Mouse (Mus musculus) spleen, adult 2 months (tissue): ENCODE results near the gene Fam166a. TPM values are rescaled to one million over a fixed set of nuclear protein-coding genes. Genes with fewer than 3 reads are reported as not detected.

Experiments
- DNase-seq, 2 experiments: peaks; one replicate each; pipeline versions ENCODE4 v3.0.0 to v3.0.0-alpha.2; 2012 to 2021; ENCODE audit warnings: low spot score in 2 of 2, low read depth in 1 of 2
- H3K27ac ChIP-seq: fragments of 200-500 bp; 2 replicates; pipeline ENCODE4 v1.5.1; 2012; ENCODE audit warnings: low read length, inconsistent platforms; ENCODE audit not compliant: insufficient read depth
- H3K27me3 ChIP-seq: fragments of 200-500 bp; 2 replicates; pipeline ENCODE4 v1.6.1; 2012; ENCODE audit warnings: mild to moderate bottlenecking, moderate library complexity, low read length, inconsistent platforms; ENCODE audit not compliant: control insufficient read depth, insufficient read depth
- H3K36me3 ChIP-seq: fragments of 200-500 bp; 2 replicates; pipeline ENCODE4 v1.6.1; 2012; ENCODE audit warnings: mild to moderate bottlenecking, low read length, inconsistent platforms; ENCODE audit not compliant: control insufficient read depth, insufficient read depth
- H3K4me1 ChIP-seq: fragments of 200-500 bp; 2 replicates; pipeline ENCODE4 v1.6.1; 2011; ENCODE audit warnings: inconsistent platforms; ENCODE audit not compliant: control insufficient read depth, insufficient read depth, insufficient read length
- H3K4me3 ChIP-seq: fragments of 200-500 bp; 2 replicates; pipeline ENCODE4 v1.5.1; 2011; ENCODE audit warnings: mild to moderate bottlenecking, inconsistent platforms; ENCODE audit not compliant: insufficient read depth, insufficient read length; ENCODE audit errors: extremely low read depth
- CTCF ChIP-seq: fragments of 200-500 bp; IDR thresholded peaks from 2 replicates; pipeline ENCODE4 v1.5.1; 2011; ENCODE audit warnings: mild to moderate bottlenecking, inconsistent platforms; ENCODE audit not compliant: insufficient read depth, insufficient read length, insufficient replicate concordance; ENCODE audit errors: extremely low read depth
- POLR2A ChIP-seq: fragments of 200-500 bp; IDR thresholded peaks from 2 replicates; pipeline ENCODE4 v1.6.1; 2011; ENCODE audit warnings: low read depth, low read length, inconsistent platforms
- WGBS: fragments of 180-500 bp; shearing (Covaris S2); methylation state at CpG from one replicate; pipeline ENCODE4 v1.1.7; 2018; 5-methylcytosine and 5-hydroxymethylcytosine counted together
- polyA plus RNA-seq: library from polyadenylated mRNA; depleted of rRNA; stranded (reverse); fragments of >200 nt; gene quantifications from 2 replicates; pipeline ENCODE4 v1.2.3, GENCODE M21; 2012

Gene Fam166a
- polyA plus RNA-seq, 1 experiment, result 0.16 TPM

DNA sequence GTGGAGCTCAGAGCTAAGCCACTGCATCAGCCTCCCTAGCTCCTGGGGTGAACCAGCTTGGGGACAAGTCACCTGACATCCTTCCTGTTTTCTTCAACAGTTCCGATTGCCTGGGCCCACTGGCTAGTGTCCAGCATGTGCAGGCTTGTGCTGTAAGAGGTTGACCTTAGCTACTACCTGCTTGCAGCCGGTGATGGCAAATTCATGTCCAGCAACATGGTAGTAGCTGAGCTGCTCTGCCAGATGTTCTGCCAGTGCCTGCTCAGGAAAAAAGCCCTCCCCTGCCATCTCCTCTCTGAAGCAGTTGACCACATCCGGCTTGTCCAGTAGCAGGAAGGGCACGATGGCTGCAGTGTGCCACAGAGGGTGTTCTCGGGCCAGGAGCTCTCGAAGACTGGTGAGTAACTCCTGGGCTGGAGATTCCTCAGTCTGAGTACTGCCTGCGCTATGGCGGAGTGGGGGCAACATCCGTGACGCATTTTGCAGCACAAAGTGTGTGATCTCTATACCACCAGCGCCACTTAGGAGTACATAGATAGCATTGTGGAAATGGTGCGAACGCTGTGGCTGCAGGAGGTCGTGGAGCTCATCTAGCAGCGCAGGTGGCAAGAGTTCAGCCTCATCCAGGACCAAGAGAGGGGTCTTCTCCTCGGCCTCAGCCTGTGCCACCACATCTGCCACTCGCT lies 23.9 kb upstream of the Fam166a start:
- Histone ChIP-seq H3K27me3 (no peaks in the 10 kb centered on the region), H3K4me1 (peaks cover 21% of the 10 kb centered on the region; the same call in 1 of the 2 replicates), H3K27ac (peak overlapping the region; percentile 98), H3K4me3 (peak overlapping the region; percentile 78), H3K36me3 (peaks cover 6% of the 10 kb centered on the region; the same call in 1 of the 2 replicates)
- no peak for TF ChIP-seq POLR2A
- TF ChIP-seq CTCF, result no peak
- peak in 1 of 2 experiments; percentile 54 for DNase-seq
- WGBS, result 12% methylated on average over 17 of the region's 17 CpGs

DNA sequence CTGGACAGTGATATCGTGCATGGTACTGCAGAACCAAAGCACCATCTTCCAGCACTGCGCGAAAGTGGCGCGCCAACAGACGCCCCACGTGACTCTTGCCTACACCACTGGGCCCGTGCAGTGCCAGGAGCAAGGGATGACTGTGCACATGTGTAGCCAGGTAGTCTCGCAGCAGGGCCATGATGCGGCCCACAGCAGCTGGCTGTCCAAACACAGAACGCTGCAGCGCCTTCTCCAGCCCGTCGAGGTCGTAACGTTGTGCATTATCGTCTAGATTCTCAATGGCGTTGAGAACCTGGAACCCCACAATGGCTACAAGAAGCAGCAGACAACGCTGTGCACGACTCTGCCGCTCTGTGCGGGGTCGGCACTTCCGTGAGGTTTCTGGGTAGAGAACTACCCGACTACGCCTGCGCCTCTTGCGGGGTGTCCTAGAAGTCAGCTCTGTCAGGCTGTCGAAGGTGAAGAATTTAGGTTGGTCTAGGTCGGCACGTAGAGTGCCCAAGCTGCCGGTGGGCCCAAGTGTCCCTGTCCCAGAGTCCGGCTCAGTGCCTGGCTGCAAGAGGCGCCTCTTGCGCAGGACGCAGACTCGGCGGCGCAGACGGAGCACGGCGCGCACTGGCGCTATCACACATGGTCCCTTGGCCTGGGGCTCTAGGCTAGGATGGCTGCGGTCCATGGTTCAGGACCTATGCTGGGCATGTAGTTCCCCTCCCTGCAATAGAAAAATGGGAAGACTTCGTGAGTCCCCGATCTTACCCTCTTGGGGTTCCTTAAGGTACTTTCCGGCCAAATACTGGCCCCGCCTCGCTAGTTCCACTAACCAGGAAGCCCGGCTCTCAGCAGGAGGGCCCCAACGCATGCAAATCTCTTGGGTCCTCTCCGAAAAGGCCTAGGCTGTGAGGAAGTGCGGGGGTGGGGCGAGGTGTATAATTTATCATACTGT lies 23.1 kb upstream of the Fam166a start:
- Histone ChIP-seq H3K36me3 (peaks cover 10% of the 10 kb centered on the region), H3K4me3 (peak overlapping the region; percentile 78), H3K4me1 (peaks cover 21% of the 10 kb centered on the region; the same call in 1 of the 2 replicates), H3K27ac (peak overlapping the region; percentile 98), H3K27me3 (no peaks in the 10 kb centered on the region)
- peak; percentile 86 to 95 for DNase-seq
- no peak; the same call in 1 of the 2 replicates for TF ChIP-seq POLR2A
- TF ChIP-seq CTCF, result no peak
- WGBS, result 2% methylated on average over 55 of the region's 55 CpGs

DNA sequence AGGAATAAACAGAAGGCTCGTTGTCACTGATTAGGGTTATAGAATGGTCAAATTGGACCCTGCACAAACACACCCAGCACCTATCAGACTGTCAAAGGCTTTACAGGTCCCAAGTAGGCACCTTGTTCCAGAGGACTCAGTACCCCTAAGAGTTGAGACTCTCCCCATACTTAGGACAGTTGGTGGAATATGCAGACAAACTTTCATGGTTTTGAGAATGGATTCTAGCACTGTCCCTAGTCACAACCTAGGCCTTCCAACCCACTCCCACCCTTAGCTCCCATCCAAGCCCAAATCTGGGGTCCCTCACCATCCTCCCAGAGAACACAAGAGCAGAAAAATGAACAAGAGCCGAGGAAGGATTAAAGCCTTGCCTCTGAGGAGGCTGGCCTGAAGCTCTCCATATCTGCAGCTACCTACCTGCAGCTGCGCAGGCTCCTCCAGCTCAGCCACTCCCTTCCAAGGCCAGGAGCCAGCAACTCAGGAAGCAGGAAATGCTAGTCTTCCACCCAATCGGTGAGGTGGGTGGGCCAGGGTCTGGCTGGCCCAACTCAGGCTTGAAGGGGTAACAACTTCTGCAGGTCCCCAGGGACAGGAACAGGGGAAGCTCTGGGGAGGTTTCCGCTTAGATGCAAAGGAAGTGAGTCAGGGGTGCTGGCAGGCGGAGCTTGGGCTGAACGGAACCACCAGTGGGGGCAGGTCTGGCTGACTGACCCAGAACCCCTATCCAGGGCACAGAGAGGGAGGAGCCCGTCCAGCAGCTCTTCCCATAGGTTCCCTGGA lies 22.2 kb upstream of the Fam166a start, which contains the start of gene Tor4a:
Tor4a (minus strand) TSS at position 715 of the 783 bp plus-strand sequence.
- peak; percentile 87 to 92 for DNase-seq
- peak within 1 kb of the TSS; percentile 78 for H3K4me3 ChIP-seq
- TF ChIP-seq CTCF, result no peak
- TF ChIP-seq POLR2A, result peak; percentile 79

DNA sequence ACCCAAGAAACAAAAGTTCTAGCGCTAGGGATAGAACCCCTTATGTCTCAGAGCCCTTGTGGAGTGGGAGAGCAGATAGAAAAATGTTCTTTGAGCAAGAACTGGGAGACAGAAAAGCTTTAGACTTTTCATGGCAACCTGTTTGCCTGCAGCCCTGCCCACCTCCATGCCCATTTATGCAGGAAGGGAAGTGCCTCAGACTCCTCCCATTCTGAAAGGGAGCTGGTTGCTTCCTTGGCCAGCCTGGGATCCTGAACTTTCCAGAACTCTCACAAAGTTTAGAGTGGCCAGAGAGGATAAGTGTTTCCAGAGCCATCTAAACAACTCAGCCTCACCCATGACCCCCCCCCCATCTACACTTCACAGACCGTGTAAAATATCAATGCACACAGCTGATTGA lies 21.4 kb upstream of the Fam166a start:
- Histone ChIP-seq H3K4me1 (peaks cover 21% of the 10 kb centered on the region; the same call in 1 of the 2 replicates), H3K36me3 (peaks cover 19% of the 10 kb centered on the region), H3K27me3 (no peaks in the 10 kb centered on the region), H3K4me3 (no peak overlapping the region; the same call in 1 of the 2 replicates), H3K27ac (peak overlapping the region; percentile 96)
- WGBS, result 21% methylated on average over 2 of the region's 2 CpGs
- no peak for DNase-seq
- TF ChIP-seq CTCF, result no peak
- no peak for TF ChIP-seq POLR2A

More for the DNA sequence above, 22.2 kb upstream of the Fam166a start, which contains the start of gene Tor4a:
- 2% methylated on average over 8 of the region's 8 CpGs for WGBS
- H3K27ac ChIP-seq, result peak within 1 kb of the TSS; percentile 98
- H3K36me3 ChIP-seq, result peaks cover 18% of the 10 kb centered on the region
- peaks cover 21% of the 10 kb centered on the region; the same call in 1 of the 2 replicates for H3K4me1 ChIP-seq
- H3K27me3 ChIP-seq, result no peaks in the 10 kb centered on the region

DNA sequence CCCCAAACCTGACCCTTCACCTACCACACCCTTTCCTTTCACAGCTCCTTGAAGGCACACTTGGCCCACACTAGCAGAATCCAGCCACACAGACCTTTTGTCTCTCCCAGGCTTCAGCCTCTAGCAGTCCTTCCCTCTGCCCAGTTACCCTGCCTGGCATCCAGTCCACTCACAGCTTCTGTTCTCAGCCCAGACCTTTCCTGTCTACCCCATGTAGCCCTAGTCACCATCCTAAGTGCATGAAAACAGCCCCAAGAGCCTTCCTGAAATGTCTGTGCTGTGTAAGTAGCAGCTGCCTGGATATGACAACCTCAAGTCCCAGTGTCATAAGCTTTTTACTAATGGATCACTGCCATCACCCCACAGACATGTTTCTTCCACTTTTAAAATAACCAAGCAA lies 20.6 kb upstream of the Fam166a start:
- Histone ChIP-seq H3K36me3 (peaks cover 24% of the 10 kb centered on the region), H3K27me3 (no peaks in the 10 kb centered on the region), H3K4me1 (peaks cover 21% of the 10 kb centered on the region; the same call in 1 of the 2 replicates), H3K27ac (peak overlapping the region; percentile 47), H3K4me3 (no peak overlapping the region)
- no peak for DNase-seq
- TF ChIP-seq CTCF, result no peak
- no peak for TF ChIP-seq POLR2A

DNA sequence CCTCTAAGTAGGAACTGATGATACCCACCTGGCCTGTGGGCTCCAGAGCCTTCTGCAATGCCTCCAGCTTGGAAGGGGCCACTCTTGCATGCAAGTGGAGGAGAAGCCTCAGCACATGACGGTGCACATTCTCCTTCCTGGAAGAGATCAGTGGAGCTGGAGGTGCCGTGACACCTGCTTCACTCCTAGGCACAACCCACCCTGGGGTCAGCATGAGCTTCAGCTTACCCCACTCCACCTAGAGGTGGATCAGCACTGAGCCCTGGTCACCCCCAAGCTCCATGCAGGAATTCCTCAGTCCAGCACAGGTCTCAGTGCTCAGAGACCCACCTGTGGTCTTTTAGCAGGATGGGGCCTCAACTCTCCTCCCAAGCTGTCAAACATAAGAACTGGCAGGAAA lies 17.9 kb upstream of the Fam166a start:
- Histone ChIP-seq H3K36me3 (peaks cover 39% of the 10 kb centered on the region), H3K4me3 (no peak overlapping the region), H3K27ac (no peak overlapping the region), H3K4me1 (peaks cover 7% of the 10 kb centered on the region; the same call in 1 of the 2 replicates), H3K27me3 (no peaks in the 10 kb centered on the region)
- DNase-seq, result no peak
- TF ChIP-seq POLR2A, result no peak
- no peak for TF ChIP-seq CTCF
- 84% methylated on average over 2 of the region's 2 CpGs for WGBS
